Mouse (Mus musculus): Measurements from ENCODE around the gene Mydgf. TPM values are rescaled to one million over a fixed set of nuclear protein-coding genes. Genes with fewer than 3 reads are reported as not detected.

Mydgf gene
- polyA plus RNA-seq, 1 experiment from 2014 or later, result 63.2 TPM

DNA sequence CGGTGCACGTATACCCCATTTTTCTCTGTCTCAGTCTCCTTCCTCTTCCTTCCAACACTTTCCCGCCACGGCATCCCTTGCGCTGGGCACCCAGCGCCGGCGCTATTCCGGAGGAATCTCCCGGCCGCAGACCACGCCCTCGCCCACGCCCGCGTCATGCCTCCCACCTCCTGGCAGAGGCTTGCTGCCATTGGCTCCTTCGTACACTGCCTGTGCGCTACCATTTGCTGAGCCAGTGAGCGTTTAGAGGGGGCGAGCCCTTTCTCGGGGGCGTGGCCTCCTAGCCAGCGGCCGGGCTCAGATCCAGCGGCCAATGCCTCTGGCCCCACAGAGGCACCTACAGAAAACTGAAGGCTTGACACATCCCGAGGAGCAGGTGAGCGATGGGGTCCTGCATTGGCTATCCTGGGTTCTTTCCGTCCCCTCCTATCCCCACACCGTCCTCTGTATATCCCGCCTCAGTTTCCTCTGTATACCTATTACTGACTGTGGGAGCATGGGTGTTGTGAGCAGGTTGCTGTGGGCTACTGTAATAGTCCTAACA, 21.4 kb downstream of the Mydgf start, which contains the start of gene Tnfaip8l1:
Tnfaip8l1 (plus strand) TSS at position 247 of the 544 bp plus-strand sequence.
- H3K27me3 ChIP-seq, result peaks cover 6% of the 10 kb centered on the region; the same call in 1 of the 2 replicates
- peaks cover 14% of the 10 kb centered on the region for H3K4me1 ChIP-seq
- peak within 1 kb of the TSS; percentile 48 for H3K9ac ChIP-seq (replicated peaks)
- H3K4me3 ChIP-seq, result peak within 1 kb of the TSS; percentile 53
- peak within 1 kb of the TSS; percentile 69 for H3K4me2 ChIP-seq (replicated peaks)
- H3K36me3 ChIP-seq, result no peaks in the 10 kb centered on the region
- no peak within 1 kb of the TSS for H3K27ac ChIP-seq (replicated peaks)
- WGBS, result under 1% methylated on average over 30 of the region's 30 CpGs
- no peaks in the 10 kb centered on the region for H3K9me3 ChIP-seq
- peak; percentile 98 for ATAC-seq (replicated peaks)

DNA sequence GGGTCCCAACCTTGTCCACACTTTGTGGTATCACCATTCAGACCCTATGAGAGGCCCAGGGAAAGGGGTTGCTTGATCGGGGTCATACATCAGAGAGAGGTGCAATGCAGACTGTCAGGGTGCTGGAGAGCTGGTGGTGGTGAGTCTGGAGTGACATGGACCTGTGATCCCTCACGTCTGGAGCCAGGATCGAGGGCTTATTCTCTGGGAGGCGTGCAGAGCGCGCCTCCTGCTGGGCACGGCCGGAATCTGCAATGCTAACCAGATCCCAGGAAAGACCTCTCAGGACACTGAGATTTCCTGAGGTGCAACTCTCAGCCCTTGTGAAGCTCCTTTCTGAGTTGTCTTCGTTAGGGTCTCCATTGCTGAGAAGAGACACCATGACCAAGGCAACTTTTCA, 24.0 kb downstream of the Mydgf start:
- Histone ChIP-seq H3K9ac (replicated peaks) (no peak overlapping the region), H3K4me1 (peaks cover 14% of the 10 kb centered on the region), H3K9me3 (no peaks in the 10 kb centered on the region), H3K27ac (replicated peaks) (no peak overlapping the region), H3K4me2 (replicated peaks) (no peak overlapping the region), H3K27me3 (peaks cover 6% of the 10 kb centered on the region; the same call in 1 of the 2 replicates), H3K36me3 (no peaks in the 10 kb centered on the region), H3K4me3 (no peak overlapping the region)
- WGBS, result 3% methylated on average over 9 of the region's 9 CpGs
- no peak for ATAC-seq (replicated peaks)

DNA sequence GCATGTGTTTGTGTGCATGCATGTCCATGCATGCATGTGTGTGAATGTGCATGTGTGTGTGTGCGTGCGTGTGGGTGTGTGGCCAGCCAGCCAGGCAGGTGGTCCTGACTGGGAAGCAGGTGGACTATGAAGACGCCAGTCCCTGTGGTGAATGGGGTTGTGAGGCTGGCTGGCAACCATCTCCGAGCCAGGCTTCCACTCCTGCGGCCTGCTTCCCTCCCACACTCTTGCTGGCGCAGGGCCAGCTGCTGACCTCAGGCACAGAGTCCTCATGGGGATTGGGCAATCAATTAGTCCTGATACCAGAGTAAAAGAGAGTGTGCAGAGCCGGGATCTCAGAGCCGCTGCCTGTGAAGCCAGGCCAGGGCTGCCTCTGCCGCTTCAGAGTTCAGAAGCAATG, 30.1 kb downstream of the Mydgf start:
- no peak overlapping the region for H3K4me2 ChIP-seq (replicated peaks)
- no peak overlapping the region for H3K9ac ChIP-seq (replicated peaks)
- H3K4me1 ChIP-seq, result peaks cover 15% of the 10 kb centered on the region
- no peaks in the 10 kb centered on the region for H3K9me3 ChIP-seq
- WGBS, result 26% methylated on average over 9 of the region's 9 CpGs
- H3K27ac ChIP-seq (replicated peaks), result no peak overlapping the region
- ATAC-seq (replicated peaks), result no peak
- no peak overlapping the region for H3K4me3 ChIP-seq
- no peaks in the 10 kb centered on the region for H3K36me3 ChIP-seq
- peaks cover 26% of the 10 kb centered on the region for H3K27me3 ChIP-seq

DNA sequence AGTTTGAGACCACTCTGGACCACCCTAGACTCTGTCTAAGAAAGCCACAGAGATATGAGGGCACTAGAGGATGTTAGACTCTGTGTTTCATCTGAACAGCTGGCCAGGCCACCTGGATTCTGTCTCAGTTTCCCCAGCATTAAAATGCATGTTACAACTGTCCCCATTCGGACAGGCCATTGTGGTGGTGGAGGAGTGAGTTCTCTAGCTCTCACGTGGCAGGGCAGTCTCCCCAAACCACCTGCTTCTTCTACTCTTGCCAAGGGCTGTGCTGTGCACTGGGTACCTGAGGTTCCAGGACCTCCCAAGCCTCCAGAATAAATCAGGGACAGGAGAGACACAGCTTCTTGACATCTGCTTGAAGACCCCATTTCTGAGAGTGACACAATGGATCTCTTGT, 33.8 kb downstream of the Mydgf start:
- H3K27ac ChIP-seq (replicated peaks), result no peak overlapping the region
- 46% methylated on average over 2 of the region's 2 CpGs for WGBS

DNA sequence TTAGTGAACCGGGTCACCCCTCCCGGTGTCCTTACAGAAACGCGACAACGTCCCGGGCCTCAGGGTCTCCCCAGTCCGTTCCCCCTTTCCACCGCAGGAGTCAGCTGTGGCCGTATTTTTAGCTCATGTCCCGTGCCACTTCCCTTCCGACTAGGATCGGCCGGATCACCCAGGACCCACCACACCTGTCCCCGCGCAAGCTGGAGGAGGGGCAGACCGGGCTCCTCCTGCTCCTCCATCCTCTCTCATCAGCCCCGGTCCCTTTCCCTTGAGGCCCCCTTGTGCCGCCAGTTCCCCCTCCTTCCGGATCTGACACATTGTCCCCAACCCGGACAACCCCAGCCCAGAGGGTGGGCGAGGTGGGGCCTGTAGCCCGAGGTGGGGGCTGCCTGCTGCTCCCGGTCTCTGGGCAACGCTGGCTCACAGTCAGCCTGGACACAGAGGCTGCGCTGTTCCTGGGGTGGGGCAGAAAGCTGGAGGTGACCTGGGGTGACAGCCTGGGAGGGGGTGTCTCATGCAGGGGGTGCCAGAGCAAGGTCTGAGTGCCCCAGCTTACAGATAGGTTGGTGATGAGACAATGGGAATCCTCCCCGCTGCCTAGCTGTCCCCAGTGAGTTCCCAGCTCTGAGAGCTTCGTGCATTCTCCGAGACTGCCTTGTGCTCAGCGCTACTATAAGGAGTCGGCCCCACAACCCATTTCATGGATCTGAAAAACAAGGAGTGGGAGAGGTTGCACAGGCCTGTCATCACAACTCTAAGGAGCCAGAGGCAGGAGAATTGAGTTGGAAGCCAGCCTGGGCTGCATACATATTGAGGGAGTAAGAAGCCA, 34.7 kb downstream of the Mydgf start:
- Histone ChIP-seq H3K9me3 (no peaks in the 10 kb centered on the region), H3K27ac (replicated peaks) (no peak overlapping the region), H3K36me3 (no peaks in the 10 kb centered on the region), H3K4me2 (replicated peaks) (peak overlapping the region; percentile 41), H3K27me3 (peaks cover 37% of the 10 kb centered on the region), H3K4me3 (peak overlapping the region; percentile 25), H3K9ac (replicated peaks) (peak overlapping the region; percentile 49), H3K4me1 (peaks cover 17% of the 10 kb centered on the region)
- WGBS, result under 1% methylated on average over 30 of the region's 30 CpGs
- peak; percentile 29; the same call in 1 of the 2 replicates for ATAC-seq (replicated peaks)

More for the DNA sequence above, 33.8 kb downstream of the Mydgf start:
- Histone ChIP-seq H3K27me3 (peaks cover 37% of the 10 kb centered on the region), H3K4me2 (replicated peaks) (no peak overlapping the region), H3K4me3 (no peak overlapping the region), H3K9me3 (no peaks in the 10 kb centered on the region), H3K36me3 (no peaks in the 10 kb centered on the region), H3K9ac (replicated peaks) (no peak overlapping the region), H3K4me1 (peaks cover 17% of the 10 kb centered on the region)
- ATAC-seq (replicated peaks), result no peak

DNA sequence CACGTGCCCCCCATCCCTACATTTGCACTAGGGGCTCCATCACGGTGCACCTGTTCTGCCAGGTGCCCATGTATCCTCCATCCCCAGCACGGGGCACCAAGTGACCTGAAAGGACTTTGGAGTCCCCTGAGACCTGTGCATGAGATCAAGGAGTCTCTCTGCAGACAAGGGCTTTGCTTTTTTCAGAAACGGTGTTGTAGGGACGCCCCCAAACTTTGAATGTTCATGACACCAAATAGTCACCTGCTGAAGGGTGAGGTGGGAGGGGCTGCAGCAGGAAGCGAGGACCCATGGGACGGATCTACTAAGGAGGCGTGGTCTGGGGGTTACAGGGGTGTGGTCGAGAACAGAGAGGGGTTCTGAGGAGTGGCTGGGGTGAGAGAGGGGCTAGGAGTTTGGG, 35.4 kb downstream of the Mydgf start:
- Histone ChIP-seq H3K27ac (replicated peaks) (no peak overlapping the region), H3K9me3 (no peaks in the 10 kb centered on the region), H3K4me1 (peaks cover 12% of the 10 kb centered on the region), H3K27me3 (peaks cover 37% of the 10 kb centered on the region), H3K9ac (replicated peaks) (no peak overlapping the region), H3K4me3 (peak overlapping the region; percentile 25), H3K36me3 (no peaks in the 10 kb centered on the region), H3K4me2 (replicated peaks) (peak overlapping the region; percentile 41)
- 19% methylated on average over 9 of the region's 9 CpGs for WGBS
- no peak for ATAC-seq (replicated peaks)

DNA sequence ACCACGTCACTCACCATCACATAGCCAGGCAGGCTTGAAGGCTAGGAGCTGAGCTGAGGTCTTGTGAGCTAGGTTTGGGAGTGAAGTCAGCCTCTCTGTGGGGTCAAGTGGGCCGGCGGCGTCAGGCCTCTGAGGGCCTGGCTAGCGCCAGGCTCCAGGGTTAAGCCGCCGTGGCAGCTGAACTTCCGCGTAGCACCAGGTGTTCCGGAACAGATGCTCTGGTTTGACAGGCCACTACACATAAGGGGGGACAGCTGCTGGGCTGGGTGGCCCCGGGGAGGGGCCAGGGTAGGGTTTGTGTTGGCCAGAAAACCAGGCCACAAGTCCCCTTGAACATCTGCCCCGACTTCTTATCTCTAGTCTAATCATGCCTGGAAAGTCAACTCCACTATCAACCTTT, 36.3 kb downstream of the Mydgf start:
- Histone ChIP-seq H3K27ac (replicated peaks) (no peak overlapping the region), H3K36me3 (no peaks in the 10 kb centered on the region), H3K9me3 (no peaks in the 10 kb centered on the region), H3K9ac (replicated peaks) (no peak overlapping the region), H3K4me2 (replicated peaks) (no peak overlapping the region), H3K4me3 (no peak overlapping the region), H3K4me1 (peaks cover 14% of the 10 kb centered on the region), H3K27me3 (peaks cover 39% of the 10 kb centered on the region)
- ATAC-seq (replicated peaks), result no peak
- 76% methylated on average over 12 of the region's 12 CpGs for WGBS

DNA sequence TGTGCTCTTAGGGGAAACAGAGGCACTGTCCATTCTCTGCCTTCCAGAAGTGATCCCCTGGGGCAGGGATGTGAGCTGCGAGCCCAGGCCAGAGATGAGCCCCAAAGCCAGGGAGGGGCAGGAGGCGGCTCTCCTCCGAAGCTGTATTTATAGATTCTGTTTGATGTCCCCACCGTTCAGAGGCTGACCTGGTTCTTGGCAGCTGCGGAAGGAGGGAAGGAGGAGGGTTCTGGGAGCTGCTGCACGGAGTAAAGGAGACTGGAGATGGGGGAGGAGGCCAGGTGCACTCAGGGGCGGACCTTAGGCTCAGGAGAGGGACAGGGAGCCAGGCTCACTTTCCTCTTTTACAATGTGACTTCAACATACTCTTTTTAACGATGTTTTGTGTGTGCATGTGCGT, 37.6 kb downstream of the Mydgf start:
- Histone ChIP-seq H3K27ac (replicated peaks) (no peak overlapping the region), H3K4me3 (no peak overlapping the region), H3K27me3 (peaks cover 45% of the 10 kb centered on the region), H3K9me3 (no peaks in the 10 kb centered on the region), H3K4me2 (replicated peaks) (no peak overlapping the region), H3K4me1 (peaks cover 27% of the 10 kb centered on the region), H3K36me3 (no peaks in the 10 kb centered on the region), H3K9ac (replicated peaks) (no peak overlapping the region)
- no peak for ATAC-seq (replicated peaks)
- WGBS, result 25% methylated on average over 9 of the region's 9 CpGs

DNA sequence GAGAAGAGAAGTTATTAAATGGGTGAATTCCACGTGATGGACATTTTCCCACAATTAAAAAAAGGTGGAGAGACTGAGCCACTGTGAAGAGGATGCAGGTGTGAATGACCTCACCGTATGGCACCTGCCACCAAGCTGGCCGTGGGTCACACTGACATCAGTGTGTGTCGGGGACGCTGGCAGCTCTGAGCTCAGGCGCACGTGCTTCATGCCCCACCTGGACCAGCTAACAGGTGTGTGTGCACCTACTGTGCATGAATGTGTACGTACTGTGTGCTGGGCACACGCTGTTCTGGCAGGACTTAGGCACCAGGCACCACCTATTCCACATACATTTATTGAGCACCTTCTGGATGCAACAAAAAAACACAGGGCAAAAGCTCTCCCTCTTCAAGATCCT, 39.2 kb downstream of the Mydgf start:
- no peak overlapping the region for H3K4me2 ChIP-seq (replicated peaks)
- peaks cover 32% of the 10 kb centered on the region for H3K4me1 ChIP-seq
- H3K27me3 ChIP-seq, result peaks cover 37% of the 10 kb centered on the region
- H3K4me3 ChIP-seq, result no peak overlapping the region
- H3K27ac ChIP-seq (replicated peaks), result no peak overlapping the region
- H3K36me3 ChIP-seq, result no peaks in the 10 kb centered on the region
- no peak for ATAC-seq (replicated peaks)
- 73% methylated on average over 9 of the region's 9 CpGs for WGBS
- no peaks in the 10 kb centered on the region for H3K9me3 ChIP-seq
- no peak overlapping the region for H3K9ac ChIP-seq (replicated peaks)

DNA sequence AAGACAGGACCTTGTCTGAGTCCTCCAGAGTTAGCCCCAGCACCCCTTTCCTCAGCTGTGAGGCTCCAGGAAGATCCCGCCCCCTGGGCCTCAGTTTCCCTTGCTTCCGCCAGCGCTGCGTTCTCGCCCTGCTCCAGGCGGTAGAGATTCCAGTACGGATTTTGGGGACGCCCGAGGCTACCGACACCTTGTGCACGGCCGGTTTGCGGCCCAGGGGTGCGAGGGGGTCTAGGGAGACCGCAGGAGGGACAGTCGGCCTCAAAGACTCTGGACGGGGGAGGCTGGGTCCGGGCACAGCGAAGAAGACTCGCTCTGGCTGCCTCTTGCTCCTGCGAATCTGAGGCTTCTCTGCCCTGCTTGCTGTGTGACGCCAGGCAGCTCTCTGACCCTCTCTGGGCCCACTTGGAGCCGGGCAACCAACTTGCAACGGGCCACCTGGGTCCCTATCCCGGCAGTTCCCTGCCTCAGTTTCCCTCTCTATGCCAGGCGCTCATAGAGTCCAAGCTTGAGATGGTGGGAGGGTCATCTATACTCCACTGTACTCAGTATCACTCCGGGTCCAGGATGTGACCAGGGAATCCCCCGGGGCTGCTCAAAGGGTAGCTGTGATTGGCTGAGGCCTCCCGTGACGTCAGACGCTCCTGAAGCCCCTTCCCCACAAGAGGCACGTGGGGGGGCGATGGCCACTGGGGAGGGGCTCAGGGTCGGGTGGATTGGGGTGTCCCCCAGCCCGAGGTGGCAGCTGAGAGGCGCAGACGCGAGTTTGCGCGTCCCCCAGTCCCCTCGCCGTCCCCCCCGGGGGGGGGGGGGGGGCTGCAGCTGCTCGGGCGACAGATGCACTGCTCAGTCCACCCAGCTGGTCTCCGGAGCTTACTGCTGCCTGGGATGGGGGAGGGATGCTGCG, 41.8 kb downstream of the Mydgf start:
- Histone ChIP-seq H3K27ac (replicated peaks) (0 out of 2 replicates have a peak overlapping the region, but pooled peaks have one; percentile 2), H3K9ac (replicated peaks) (peak overlapping the region; percentile 43), H3K4me2 (replicated peaks) (peak overlapping the region; percentile 64), H3K9me3 (no peaks in the 10 kb centered on the region), H3K36me3 (no peaks in the 10 kb centered on the region), H3K4me3 (peak overlapping the region; percentile 51), H3K27me3 (peaks cover 18% of the 10 kb centered on the region; the same call in 1 of the 2 replicates), H3K4me1 (peaks cover 38% of the 10 kb centered on the region)
- 1% methylated on average over 36 of the region's 47 CpGs for WGBS
- ATAC-seq (replicated peaks), result peak; percentile 36

DNA sequence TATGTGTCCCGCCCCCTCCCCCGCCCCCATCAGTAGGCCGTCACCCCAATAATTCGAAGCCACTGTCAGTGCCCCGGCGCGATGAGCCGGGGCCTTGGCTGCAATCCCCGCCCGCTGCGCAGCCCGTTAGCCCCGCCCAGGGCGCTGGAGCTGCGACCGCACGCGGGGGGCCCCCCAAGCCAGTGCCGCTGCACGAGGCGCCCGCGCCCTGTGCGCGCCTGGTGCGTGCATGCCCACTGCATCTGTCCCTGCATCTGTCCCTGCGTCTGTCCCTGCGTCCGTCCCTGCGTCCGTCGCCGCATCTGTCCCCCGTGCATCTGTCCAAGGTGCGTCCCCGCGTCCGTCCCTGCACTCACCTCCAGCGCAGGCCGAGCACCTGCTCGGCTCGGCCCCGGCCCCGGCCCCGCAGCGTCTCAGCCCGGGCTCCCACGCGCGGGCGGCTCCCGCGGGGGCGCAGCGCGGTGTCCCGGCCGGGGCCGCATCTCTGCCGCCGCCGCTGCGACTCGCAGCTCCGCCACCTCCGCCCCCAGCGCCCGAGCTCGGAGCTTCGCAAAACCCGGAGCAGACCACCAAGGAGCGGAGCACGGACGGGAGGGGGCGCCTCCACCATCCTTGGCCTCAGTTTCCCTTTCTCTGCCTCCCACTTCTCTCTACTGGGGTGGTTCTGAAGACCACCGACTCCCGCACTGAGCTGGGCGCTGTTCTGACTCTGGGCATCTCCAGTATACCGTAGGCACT, 43.7 kb downstream of the Mydgf start, which contains the start of gene Sema6b:
Sema6b (minus strand) TSS at position 486 of the 738 bp plus-strand sequence.
- Histone ChIP-seq H3K4me1 (peaks cover 39% of the 10 kb centered on the region), H3K4me2 (replicated peaks) (peak within 1 kb of the TSS; percentile 77), H3K9ac (replicated peaks) (peak within 1 kb of the TSS; percentile 76), H3K4me3 (peak within 1 kb of the TSS; percentile 84), H3K9me3 (no peaks in the 10 kb centered on the region), H3K27ac (replicated peaks) (peak within 1 kb of the TSS; percentile 77), H3K27me3 (peaks cover 14% of the 10 kb centered on the region; the same call in 1 of the 2 replicates), H3K36me3 (no peaks in the 10 kb centered on the region)
- under 1% methylated on average over 79 of the region's 79 CpGs for WGBS
- peak; percentile 50 for ATAC-seq (replicated peaks)
